Mouse (Mus musculus): ENCODE measurements around the gene Defb18. TPM values are rescaled to one million over a fixed set of nuclear protein-coding genes. Genes with fewer than 3 reads are reported as not detected.
"Not testable (repeated sequence)": the region's sequence is repeated elsewhere in the genome, so short reads cannot be mapped to it uniquely, and the experiment has no call there.

Defb18 gene
- polyA plus RNA-seq (2011; ENCODE audit: insufficient read length, low read depth, missing spikeins): not detected in 2 replicates

DNA sequence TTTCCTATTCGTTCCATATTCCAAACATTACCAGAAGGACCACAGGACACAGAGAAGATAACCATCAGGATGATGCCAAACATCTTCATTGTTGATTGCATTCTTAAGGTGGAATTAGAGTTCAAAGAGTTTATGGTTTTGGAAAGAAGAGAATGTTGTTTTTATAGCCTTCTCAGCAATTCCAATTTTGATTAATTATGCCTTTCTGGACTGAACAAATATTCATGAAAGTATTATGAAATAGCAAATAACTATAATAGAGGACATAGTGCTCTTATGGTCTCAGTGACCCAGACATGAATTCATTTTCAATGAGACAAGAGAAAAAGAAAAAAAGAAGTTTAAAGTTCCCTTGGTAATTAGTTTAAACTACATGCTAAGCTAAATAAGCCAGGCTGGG, at the start of gene Defb18:
Defb18 (minus strand) TSS at position 101 of the 400 bp plus-strand sequence.
- H3K4me3 ChIP-seq (ENCODE audit: insufficient read depth, low read length): no peak within 1 kb of the TSS

DNA sequence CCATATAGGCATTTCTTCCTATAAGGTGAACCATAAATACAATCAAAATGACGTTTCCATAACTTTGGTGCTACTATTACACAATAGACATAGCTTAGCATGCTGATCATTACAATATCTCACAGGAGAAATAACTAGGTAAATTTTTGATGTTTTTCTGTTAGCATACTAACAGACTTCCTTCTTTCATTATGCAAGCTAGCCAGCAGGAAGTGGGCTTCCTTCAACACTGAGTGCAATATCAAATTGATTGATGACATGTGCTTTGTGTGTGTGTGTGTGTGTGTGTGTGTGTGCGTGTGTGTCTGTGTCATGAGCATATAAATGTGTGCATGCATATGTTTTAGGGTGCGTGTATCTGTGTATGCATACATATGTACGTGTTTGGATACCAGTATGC, 33.9 kb upstream of the Defb18 start:
- H3K27ac ChIP-seq (ENCODE audit: insufficient read depth, low read length): no peak overlapping the region
- no peak overlapping the region for H3K4me3 ChIP-seq (ENCODE audit: insufficient read depth, low read length)
- TF ChIP-seq POLR2A (IDR thresholded peaks at IDR 0.05; ENCODE audit: low read depth, low read length) (no peak), CTCF (IDR thresholded peaks at IDR 0.05; ENCODE audit: borderline replicate concordance, insufficient read depth, low read length) (no peak)

More for the DNA sequence above, at the start of gene Defb18:
- Histone ChIP-seq H3K27ac (ENCODE audit: insufficient read depth, low read length) (no peak within 1 kb of the TSS), H3K4me1 (ENCODE audit: control insufficient read depth, insufficient read depth, low read length) (no peaks in the 10 kb centered on the region)
- no peak for TF ChIP-seq POLR2A (IDR thresholded peaks at IDR 0.05; ENCODE audit: low read depth, low read length)
- no peak for TF ChIP-seq CTCF (IDR thresholded peaks at IDR 0.05; ENCODE audit: borderline replicate concordance, insufficient read depth, low read length)

DNA sequence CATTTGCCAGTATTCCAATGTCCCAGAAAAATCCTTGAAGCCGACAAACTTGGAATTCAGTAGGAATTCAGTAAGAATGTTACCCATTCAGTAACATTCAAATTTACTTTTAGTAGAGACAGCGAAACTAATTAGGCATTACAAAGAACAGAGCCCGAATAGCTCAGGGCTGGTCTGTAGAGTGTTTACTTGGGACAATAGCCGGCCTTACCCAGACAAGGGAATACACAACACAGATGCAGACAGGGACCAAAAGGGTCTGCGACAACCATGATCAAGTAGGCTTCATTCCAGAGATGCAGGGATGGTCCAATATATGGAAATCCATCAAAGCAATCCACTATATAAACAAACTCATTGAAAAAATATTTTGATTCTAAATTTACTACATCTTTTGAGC, 31.6 kb upstream of the Defb18 start:
- Histone ChIP-seq H3K4me1 (ENCODE audit: control insufficient read depth, insufficient read depth, low read length) (no peaks in the 10 kb centered on the region), H3K27ac (ENCODE audit: insufficient read depth, low read length) (no peak overlapping the region), H3K4me3 (ENCODE audit: insufficient read depth, low read length) (no peak overlapping the region)
- TF ChIP-seq CTCF (IDR thresholded peaks at IDR 0.05; ENCODE audit: borderline replicate concordance, insufficient read depth, low read length) (no peak), POLR2A (IDR thresholded peaks at IDR 0.05; ENCODE audit: low read depth, low read length) (no peak)

More for the DNA sequence above, 33.9 kb upstream of the Defb18 start:
- H3K4me1 ChIP-seq (ENCODE audit: control insufficient read depth, insufficient read depth, low read length): no peaks in the 10 kb centered on the region

DNA sequence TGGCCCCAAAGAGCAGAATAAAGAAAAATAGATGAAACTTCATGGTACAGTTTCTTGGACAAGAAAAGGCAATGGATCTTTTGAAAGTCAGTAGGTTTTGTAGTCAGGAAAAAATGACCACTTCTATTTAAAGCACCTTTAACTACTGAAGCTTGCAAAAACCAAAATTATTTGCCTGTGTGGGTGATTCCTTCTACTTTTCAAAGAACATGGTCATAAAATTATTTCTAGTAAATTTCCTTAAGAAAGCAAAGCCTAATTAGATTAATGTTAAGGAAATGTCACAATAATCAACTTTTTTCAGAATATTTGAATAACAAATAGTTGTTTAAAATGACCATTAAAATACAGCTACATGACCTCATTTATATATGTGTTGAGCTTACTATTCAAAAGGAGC, 27.8 kb upstream of the Defb18 start, which contains the start of gene Defb41:
Defb41 (minus strand) TSS at position 101 of the 400 bp plus-strand sequence.
- no peak within 1 kb of the TSS for H3K27ac ChIP-seq (ENCODE audit: insufficient read depth, low read length)
- TF ChIP-seq CTCF (IDR thresholded peaks at IDR 0.05; ENCODE audit: borderline replicate concordance, insufficient read depth, low read length) (no peak), POLR2A (IDR thresholded peaks at IDR 0.05; ENCODE audit: low read depth, low read length) (no peak)
- H3K4me3 ChIP-seq (ENCODE audit: insufficient read depth, low read length): no peak within 1 kb of the TSS
- no peaks in the 10 kb centered on the region for H3K4me1 ChIP-seq (ENCODE audit: control insufficient read depth, insufficient read depth, low read length)

DNA sequence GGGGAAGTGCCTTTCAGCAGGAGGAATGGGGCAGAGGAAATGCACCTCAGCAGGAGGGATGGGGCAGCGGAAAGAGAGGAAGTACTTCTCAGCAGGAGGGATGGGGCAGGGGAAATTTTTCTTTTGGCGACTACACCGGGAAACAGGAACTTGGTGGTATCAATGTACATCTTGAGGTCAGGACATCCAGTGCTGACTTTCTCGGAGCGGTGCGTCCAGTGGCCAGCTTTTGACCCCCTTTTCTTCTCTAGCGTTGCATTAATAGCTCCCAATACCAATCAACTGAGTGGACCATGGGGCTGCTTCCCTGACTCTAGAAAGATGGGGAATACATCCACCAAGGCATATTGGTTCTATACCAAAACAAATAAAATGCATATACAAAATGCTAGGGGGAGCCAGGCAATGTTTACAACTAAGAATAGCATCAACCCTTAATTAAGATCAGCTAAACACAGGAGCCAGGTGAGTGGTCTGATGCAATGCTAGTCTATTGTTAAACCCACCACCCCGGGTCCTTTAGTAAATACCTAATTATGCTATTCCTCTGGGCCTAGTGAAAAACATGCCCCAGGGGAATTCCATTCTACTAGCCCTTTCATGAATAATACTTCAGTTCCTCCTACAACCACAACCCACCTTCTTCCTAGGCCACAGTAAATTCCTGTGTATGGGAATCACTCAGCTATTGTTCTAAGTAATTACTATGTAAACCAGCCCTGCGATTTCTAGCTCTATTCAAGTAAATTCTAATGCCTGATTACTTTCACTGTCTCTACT, 8.7 kb upstream of the Defb18 start:
- H3K4me1 ChIP-seq (ENCODE audit: control insufficient read depth, insufficient read depth, low read length); H3K4me3 ChIP-seq (ENCODE audit: insufficient read depth, low read length); H3K27ac ChIP-seq (ENCODE audit: insufficient read depth, low read length): not testable (repeated sequence)

DNA sequence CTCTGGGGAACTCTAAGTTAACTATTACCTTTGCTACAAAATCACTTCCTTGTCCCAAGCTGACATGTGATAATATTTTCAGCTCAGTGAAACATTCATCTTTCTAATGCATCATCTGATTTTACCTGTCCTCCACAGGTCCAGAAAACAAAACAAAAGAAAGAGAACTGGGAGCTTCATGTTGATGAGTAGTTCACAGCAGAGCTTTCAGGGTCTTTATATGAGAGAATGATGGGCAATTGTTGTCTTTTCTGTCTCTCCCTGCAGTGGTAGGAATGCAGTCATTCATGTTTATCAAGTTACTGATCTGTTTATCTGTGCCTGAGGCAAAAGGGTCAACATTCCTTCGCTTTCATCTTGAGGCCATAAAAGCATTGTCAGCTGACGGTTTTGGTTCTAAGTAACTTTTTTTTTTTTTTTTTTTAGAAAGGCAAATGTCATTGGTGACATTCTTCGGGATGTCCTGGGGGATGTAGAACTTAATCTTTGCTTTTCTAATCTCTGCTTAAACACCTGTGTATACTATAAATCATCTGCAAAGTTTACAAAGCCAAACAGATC, 13.8 kb downstream of the Defb18 start:
- Histone ChIP-seq H3K4me3 (ENCODE audit: insufficient read depth, low read length) (no peak overlapping the region), H3K4me1 (ENCODE audit: control insufficient read depth, insufficient read depth, low read length) (no peaks in the 10 kb centered on the region), H3K27ac (ENCODE audit: insufficient read depth, low read length) (no peak overlapping the region)
- no peak for TF ChIP-seq POLR2A (IDR thresholded peaks at IDR 0.05; ENCODE audit: low read depth, low read length)
- TF ChIP-seq CTCF (IDR thresholded peaks at IDR 0.05; ENCODE audit: borderline replicate concordance, insufficient read depth, low read length): no peak

DNA sequence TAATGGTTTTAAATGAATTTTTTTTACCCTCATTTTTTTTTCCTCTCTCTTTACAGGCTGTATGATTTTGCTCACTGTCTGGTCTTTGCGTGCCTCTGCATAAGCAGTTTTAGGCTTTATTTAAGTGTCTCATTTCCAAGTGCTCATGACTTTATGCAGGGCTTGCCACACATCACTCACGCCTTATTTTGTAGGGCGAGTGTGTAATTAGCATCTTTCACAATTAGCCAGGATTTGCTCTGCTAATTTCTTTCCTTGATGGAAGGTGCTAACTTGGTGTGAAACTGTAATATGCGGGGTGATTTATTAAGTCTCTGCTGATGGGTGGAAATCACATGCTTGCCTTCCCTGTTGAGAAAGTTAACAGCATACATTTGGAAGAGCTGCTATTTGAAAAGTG, 45.5 kb downstream of the Defb18 start:
- Histone ChIP-seq H3K4me3 (ENCODE audit: insufficient read depth, low read length) (no peak overlapping the region), H3K27ac (ENCODE audit: insufficient read depth, low read length) (no peak overlapping the region), H3K4me1 (ENCODE audit: control insufficient read depth, insufficient read depth, low read length) (no peaks in the 10 kb centered on the region)
- TF ChIP-seq CTCF (IDR thresholded peaks at IDR 0.05; ENCODE audit: borderline replicate concordance, insufficient read depth, low read length) (no peak), POLR2A (IDR thresholded peaks at IDR 0.05; ENCODE audit: low read depth, low read length) (no peak)

DNA sequence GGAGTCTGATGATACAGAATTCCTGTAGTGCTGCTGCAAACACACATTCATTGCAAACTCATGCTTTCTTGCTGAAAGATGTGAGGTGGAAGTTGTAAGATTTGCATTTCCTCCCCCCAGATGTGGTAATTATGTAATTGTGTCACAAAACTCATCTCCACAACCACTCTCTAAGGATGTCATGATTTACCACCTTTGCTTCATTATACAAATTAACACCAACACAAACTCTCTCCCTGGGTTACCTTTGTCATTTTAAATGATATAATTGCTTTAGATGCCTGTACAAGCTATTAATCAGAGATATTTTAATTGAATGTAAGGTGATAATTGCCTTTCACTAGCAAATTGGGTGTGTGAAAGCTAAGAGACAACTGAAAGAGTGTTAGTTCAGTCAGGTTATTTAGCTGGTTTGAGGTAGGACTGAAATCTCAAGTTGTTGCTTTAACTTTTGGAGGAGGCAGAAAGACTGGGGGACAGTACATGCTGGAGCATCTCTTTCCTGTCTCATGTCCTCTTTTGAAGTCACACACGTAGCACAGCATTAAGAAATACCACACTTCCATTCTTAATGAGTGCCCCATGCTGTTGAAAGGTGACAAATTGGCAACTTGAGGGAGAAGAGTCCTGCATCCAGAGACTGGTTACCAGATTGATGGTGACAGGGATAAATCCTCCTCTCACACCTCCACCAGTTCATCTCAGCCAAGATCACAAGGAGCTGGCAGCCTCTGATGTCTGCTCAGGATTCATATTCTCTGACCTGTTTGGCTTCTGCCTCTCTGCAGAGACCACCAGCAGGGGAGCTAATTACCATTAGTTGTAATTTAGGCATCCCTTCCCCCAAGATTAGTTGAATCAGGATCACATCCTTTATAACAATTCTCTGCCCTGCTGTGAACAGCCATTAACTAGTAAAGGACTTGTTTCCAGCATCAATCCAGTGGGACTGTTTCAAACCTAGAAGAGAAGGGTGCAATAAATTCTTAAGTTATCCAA, 46.2 kb downstream of the Defb18 start:
- TF ChIP-seq CTCF (IDR thresholded peaks at IDR 0.05; ENCODE audit: borderline replicate concordance, insufficient read depth, low read length) (no peak), POLR2A (IDR thresholded peaks at IDR 0.05; ENCODE audit: low read depth, low read length) (no peak)
- H3K27ac ChIP-seq (ENCODE audit: insufficient read depth, low read length): no peak overlapping the region

More for the DNA sequence above, 46.2 kb downstream of the Defb18 start:
- H3K4me1 ChIP-seq (ENCODE audit: control insufficient read depth, insufficient read depth, low read length): no peaks in the 10 kb centered on the region
- H3K4me3 ChIP-seq (ENCODE audit: insufficient read depth, low read length): no peak overlapping the region

Other genes starting within 250 kb of the Defb18 start
- gene Crisp4, start 91.5 kb downstream of the Defb18 start, polyA plus RNA-seq (2011; ENCODE audit: insufficient read length, low read depth, missing spikeins): not detected in 2 replicates
- gene Defb41, start 27.7 kb upstream of the Defb18 start, polyA plus RNA-seq (2011; ENCODE audit: insufficient read length, low read depth, missing spikeins): not detected in 2 replicates